Mouse (Mus musculus) midbrain, embryonic 12.5 days (tissue): ENCODE measurements around the gene Gm15557. TPM values are rescaled to one million over a fixed set of nuclear protein-coding genes. Genes with fewer than 3 reads are reported as not detected.
A peak's percentile ranks its signal among the peaks of the same experiment; 100 is the strongest.
"Not testable (repeated sequence)": the region's sequence is repeated elsewhere in the genome, so short reads cannot be mapped to it uniquely, and the experiment has no call there.

Experiments
- ATAC-seq: fragments of 200-750 bp; cut with Nextera tagmentation; 2 replicates; pipeline ENCODE4 v1.8.0; 2017; ENCODE audit warnings: low read depth, moderate TSS enrichment, moderate library complexity; ENCODE audit not compliant: low FRiP score
- H3K27ac ChIP-seq: fragments of 300-500 bp; sonication (generic); replicated peaks from 2 replicates; pipeline ENCODE4 v1.5.1; 2016; ENCODE audit warnings: mild to moderate bottlenecking
- H3K27me3 ChIP-seq: fragments of 300-500 bp; sonication (generic); 2 replicates; pipeline ENCODE4 v1.6.1; 2016; ENCODE audit warnings: mild to moderate bottlenecking
- H3K36me3 ChIP-seq: fragments of 300-500 bp; sonication (generic); 2 replicates; pipeline ENCODE4 v1.6.1; 2016
- H3K4me1 ChIP-seq: fragments of 300-500 bp; sonication (generic); 2 replicates; pipeline ENCODE4 v1.6.1; 2016
- H3K4me2 ChIP-seq: fragments of 300-500 bp; sonication (generic); replicated peaks from 2 replicates; pipeline ENCODE4 v1.6.1; 2016; ENCODE audit warnings: mild to moderate bottlenecking, moderate library complexity
- H3K4me3 ChIP-seq: fragments of 300-500 bp; sonication (generic); 2 replicates; pipeline ENCODE4 v1.5.1; 2016; ENCODE audit warnings: mild to moderate bottlenecking
- H3K9ac ChIP-seq: fragments of 300-500 bp; sonication (generic); replicated peaks from 2 replicates; pipeline ENCODE4 v1.6.1; 2016; ENCODE audit warnings: mild to moderate bottlenecking, moderate library complexity
- H3K9me3 ChIP-seq: fragments of 300-500 bp; sonication (generic); 2 replicates; pipeline ENCODE4 v1.6.1; 2016; ENCODE audit warnings: mild to moderate bottlenecking
- WGBS: fragments of 180-500 bp; shearing (Covaris S2); methylation state at CpG from one replicate; pipeline ENCODE4 v1.1.7; 2016; 5-methylcytosine and 5-hydroxymethylcytosine counted together
- polyA plus RNA-seq: library from polyadenylated mRNA; unstranded; fragments of >200 nt; fragmentation: Nextera tagmentation; extraction: Ambion mirVana; gene quantifications from 2 replicates; pipeline ENCODE4 v1.2.1, GENCODE M21; 2016

Gm15557 gene
- polyA plus RNA-seq, result not detected in 2 replicates

DNA sequence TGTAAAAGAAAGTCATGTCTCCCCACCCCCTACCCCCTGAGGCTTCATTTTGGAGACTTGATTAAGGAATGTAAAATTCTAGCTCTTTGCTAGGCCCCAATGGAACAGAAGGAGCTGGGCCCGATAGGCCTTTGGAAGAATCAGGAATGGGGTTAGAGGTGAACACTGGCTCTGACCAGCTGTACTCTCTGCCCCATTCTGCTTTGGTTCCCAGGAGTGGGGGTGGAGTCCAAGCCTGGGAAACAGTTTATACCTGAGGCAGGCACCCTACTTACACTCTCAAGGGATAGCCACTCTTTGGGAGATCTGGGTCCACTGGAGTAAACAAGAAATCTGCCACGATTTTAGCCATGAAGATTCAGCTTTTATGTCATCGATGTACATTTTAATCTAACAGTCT, at the start of gene Gm15557:
TSS of gene Gm15557 (plus strand) at position 48 of the 400 bp plus-strand sequence.
- WGBS, result 86% methylated on average over 3 of the region's 3 CpGs
- Histone ChIP-seq H3K4me3 (no peak within 1 kb of the TSS), H3K4me1 (peaks cover 23% of the 10 kb centered on the region), H3K4me2 (no peak within 1 kb of the TSS), H3K9ac (no peak within 1 kb of the TSS), H3K27ac (no peak within 1 kb of the TSS), H3K36me3 (no peaks in the 10 kb centered on the region), H3K9me3 (no peaks in the 10 kb centered on the region), H3K27me3 (peaks cover 10% of the 10 kb centered on the region)
- ATAC-seq, result no peak

DNA sequence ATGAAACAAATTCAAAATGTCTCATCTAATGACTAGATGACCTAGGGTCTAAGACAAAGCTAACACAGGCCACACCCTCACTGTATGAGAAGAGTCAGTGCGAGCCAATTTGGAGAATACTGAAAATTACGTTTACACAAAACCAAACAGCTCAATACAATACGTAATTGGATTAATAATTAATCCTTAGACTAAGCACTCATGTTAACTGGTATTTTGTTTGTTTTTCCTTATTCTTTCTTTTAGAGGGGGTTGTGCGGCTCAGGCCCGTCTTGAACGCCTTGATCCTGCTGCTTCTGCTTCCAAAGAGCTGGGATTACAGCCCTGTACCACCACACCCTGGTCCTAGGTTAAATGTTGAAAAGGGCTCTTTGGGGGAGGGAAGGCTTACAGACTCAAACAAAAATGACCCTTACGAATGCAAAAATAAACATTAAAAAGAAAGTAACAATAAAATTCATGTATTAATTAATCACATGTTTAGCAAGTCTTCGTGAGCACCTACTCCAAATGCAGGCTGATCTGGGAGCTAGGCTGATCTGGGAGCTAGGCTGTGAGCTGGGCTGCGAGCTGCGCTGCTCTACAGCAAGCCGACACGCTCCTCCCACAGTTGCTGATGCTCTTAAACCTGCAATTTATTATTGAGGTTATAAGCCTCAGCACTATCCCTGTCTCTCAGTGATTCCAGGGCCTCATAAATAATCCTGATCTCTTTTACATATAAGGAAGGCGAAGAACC, 46.1 kb upstream of the Gm15557 start:
- Histone ChIP-seq H3K4me1 (no peaks in the 10 kb centered on the region), H3K27me3 (no peaks in the 10 kb centered on the region), H3K4me2 (no peak overlapping the region), H3K4me3 (no peak overlapping the region), H3K27ac (no peak overlapping the region), H3K9me3 (no peaks in the 10 kb centered on the region), H3K36me3 (peaks cover 34% of the 10 kb centered on the region), H3K9ac (no peak overlapping the region)
- no peak for ATAC-seq
- WGBS, result 92% methylated on average over 13 of the region's 13 CpGs

DNA sequence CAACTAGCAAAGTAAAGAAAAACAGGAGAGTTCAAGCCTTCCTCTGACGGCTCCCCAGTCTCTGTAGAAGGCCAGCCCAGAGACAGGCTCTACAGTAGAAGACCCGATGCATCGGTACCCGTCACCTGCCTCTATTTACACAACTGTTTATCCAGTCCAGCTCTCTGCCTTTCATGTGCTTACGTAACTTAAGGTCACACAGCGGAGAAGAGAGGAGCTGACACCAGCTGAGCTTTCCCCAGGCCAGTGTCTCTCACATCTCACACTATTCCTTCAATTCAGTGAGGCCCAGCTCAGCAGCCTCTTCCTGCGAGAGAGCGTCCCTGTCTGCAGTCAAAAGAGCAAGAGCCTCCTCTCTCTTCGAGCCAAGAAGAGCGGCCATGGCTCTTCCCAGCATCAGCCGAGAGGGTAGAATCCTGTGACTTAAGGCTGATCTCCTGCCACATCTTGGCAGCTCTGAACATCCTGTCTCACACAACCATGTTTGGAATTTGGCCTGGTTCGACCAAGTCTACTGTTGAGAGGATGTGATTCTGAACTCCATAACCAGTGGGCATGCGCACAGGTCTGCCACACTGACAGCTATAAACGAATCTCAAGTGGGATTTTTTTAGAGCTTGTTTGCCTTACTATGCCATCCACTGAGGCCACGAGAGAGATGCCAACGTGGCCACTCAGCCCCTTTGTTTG, 45.3 kb upstream of the Gm15557 start:
- Histone ChIP-seq H3K9ac (no peak overlapping the region), H3K27ac (no peak overlapping the region), H3K4me3 (no peak overlapping the region), H3K27me3 (no peaks in the 10 kb centered on the region), H3K4me1 (no peaks in the 10 kb centered on the region), H3K4me2 (no peak overlapping the region), H3K36me3 (peaks cover 34% of the 10 kb centered on the region), H3K9me3 (no peaks in the 10 kb centered on the region)
- no peak for ATAC-seq
- WGBS, result 91% methylated on average over 16 of the region's 16 CpGs

DNA sequence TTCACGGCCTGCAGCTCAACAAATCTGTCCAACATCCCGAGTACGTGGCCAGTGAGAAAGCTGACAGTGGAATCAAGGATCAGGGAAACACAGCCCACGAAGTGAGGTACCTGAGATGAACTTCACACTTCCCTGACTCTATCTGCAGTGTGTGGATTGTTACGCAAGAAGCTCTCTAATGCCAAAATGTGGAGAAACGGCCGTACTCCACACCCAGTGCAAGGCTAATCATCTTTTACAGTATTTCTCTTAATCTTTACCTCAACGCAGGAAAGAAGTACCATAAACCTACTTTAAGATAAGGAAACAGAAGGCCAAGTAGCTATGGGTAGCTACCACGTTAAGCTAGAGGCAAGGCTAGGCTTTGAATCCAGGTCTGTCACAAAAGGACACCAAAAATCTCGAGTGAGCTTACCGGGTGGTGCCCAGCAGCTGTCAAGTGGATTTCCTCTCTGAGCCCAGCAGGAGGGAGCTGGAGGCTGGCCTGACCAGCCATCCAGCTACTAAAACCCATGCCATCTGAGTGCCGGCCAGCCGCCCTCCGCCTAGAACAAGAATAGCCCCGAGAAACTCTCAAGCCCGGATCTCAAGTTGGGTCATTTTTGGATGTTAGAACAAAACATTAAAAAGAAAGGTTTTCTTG, 37.4 kb upstream of the Gm15557 start:
- WGBS, result 85% methylated on average over 16 of the region's 16 CpGs
- ATAC-seq, result no peak
- peaks cover 29% of the 10 kb centered on the region for H3K36me3 ChIP-seq

DNA sequence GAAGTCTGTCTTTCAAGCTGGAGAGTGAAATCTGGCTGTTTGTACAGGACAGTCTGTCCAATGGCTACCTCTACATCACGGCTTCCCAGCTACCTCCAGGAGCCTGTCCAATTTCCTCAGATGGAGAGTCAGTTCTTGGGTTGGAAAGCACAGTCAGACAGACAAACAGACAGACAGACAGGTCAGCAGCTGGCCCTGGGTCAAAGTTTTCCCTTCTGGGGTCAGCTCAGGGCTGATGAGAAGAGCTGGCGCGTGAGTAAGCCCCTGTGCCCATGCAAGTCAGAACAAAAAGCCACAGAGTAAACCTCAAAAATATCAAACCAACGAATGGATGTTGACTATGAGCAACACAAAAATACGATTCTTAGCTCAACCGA, 36.9 kb upstream of the Gm15557 start:
- Histone ChIP-seq H3K9me3 (no peaks in the 10 kb centered on the region), H3K27me3 (no peaks in the 10 kb centered on the region), H3K4me2 (no peak overlapping the region), H3K27ac (no peak overlapping the region), H3K4me3 (no peak overlapping the region), H3K9ac (no peak overlapping the region), H3K4me1 (no peaks in the 10 kb centered on the region), H3K36me3 (peaks cover 27% of the 10 kb centered on the region)
- ATAC-seq, result no peak
- 93% methylated on average over 6 of the region's 6 CpGs for WGBS

More for the DNA sequence above, 37.4 kb upstream of the Gm15557 start:
- Histone ChIP-seq H3K4me1 (no peaks in the 10 kb centered on the region), H3K27me3 (no peaks in the 10 kb centered on the region), H3K9ac (no peak overlapping the region), H3K4me2 (no peak overlapping the region), H3K4me3 (no peak overlapping the region), H3K27ac (no peak overlapping the region), H3K9me3 (no peaks in the 10 kb centered on the region)

DNA sequence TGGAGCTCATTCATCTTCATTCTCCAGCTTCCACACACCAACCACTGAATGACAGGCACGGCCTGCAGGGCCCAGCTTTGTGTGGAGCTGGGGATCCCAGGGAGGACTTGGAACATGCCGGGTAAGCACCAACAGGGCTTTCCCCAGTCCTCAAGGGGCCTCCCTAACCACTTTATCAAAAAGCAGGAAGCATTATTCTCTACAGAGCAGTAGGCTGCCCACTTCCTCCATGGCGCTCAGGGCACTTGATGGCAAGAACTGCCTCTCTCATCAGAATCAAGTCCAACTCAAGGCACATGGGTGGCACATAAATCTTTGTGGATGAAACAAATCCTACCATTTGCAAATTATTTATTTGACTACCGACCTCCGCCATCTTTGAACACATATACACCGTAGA, 25.8 kb upstream of the Gm15557 start:
- H3K27me3 ChIP-seq, result no peaks in the 10 kb centered on the region
- H3K4me1 ChIP-seq, result no peaks in the 10 kb centered on the region
- no peak overlapping the region for H3K9ac ChIP-seq
- no peaks in the 10 kb centered on the region for H3K9me3 ChIP-seq
- ATAC-seq, result no peak
- H3K4me3 ChIP-seq, result no peak overlapping the region
- no peak overlapping the region for H3K27ac ChIP-seq
- 93% methylated on average over 6 of the region's 6 CpGs for WGBS
- H3K4me2 ChIP-seq, result no peak overlapping the region
- peaks cover 51% of the 10 kb centered on the region for H3K36me3 ChIP-seq

DNA sequence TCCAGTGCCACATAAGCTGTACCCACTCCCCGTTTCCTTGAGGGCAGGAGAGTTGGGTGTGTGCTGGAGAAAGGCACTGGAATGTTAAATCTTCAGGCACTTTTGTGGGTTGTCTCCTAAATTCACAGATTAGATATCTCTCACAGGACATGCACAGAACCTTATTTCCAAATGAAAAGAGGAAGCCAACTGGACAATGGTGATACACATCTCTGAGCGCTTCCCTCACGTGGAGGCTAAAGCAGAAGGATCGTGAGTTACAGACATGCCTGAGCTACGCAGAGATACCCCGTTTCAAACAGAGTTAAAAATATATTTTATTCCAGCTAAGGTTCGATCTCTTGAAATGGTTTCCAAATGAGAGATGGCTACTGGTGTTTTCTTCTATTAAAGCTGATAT, 17.4 kb upstream of the Gm15557 start:
- WGBS, result 94% methylated on average over 7 of the region's 7 CpGs
- no peaks in the 10 kb centered on the region for H3K9me3 ChIP-seq
- no peak overlapping the region for H3K27ac ChIP-seq
- no peak overlapping the region for H3K9ac ChIP-seq
- no peak for ATAC-seq
- H3K4me2 ChIP-seq, result no peak overlapping the region
- H3K4me1 ChIP-seq, result no peaks in the 10 kb centered on the region
- H3K36me3 ChIP-seq, result peaks cover 19% of the 10 kb centered on the region
- H3K4me3 ChIP-seq, result no peak overlapping the region
- H3K27me3 ChIP-seq, result no peaks in the 10 kb centered on the region

DNA sequence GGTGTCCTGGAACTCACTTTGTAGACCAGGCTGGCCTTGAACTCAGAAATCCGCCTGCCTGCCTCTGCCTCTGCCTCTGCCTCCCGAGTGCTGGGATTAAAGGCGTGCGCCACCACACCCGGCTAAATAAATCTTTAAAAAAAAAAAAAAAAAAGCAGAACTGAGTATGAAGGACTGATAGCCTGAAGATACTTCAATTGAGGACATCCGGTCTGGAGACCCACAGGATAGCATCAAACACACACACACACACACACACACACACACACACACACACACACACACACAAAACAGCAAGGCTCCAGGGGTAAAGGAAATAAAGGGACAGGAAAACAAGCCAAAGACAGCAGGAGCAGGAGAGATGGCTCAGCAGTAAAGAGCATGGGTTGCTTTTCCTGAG, 15.3 kb upstream of the Gm15557 start:
- H3K27me3 ChIP-seq, H3K4me3 ChIP-seq, H3K36me3 ChIP-seq, ATAC-seq, H3K9ac ChIP-seq, H3K27ac ChIP-seq, H3K9me3 ChIP-seq, H3K4me2 ChIP-seq: not testable (repeated sequence)
- WGBS, result 89% methylated on average over 6 of the region's 6 CpGs
- H3K4me1 ChIP-seq, result peaks cover 11% of the 10 kb centered on the region

DNA sequence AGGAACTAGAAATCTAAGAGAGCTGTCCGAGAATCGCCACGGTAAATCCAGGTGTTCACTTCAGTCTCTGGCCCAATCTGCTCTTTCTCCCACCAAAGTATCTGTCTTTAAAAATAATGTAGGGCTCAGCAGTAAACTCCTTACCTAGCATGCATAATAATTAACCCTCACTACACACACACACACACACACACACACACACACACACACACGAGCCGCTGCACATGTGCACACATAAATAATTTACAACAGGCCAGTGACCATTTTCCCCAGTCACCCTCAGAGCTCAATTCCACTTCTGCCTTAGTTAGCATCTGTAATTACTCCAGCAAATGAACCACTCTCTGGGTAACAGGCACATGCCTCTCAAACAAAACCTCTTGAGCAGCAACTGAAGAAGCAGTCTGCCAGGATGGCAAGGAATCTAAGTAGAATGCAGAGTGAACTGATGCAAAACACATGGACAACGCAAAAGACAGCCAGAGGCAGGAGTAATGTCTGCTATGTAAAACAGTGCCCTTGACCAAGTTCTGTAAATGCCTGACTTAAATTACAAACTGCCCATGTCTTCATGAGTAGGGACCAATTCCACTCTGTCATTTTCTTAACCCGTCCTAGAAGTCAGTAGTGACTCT, 11.7 kb upstream of the Gm15557 start:
- Histone ChIP-seq H3K9ac (no peak overlapping the region), H3K9me3 (no peaks in the 10 kb centered on the region), H3K4me2 (peak overlapping the region; percentile 82), H3K36me3 (0 out of 2 replicates have a peak, but pooled peaks cover 4% of the 10 kb centered on the region), H3K4me3 (peak overlapping the region; percentile 68), H3K4me1 (peaks cover 16% of the 10 kb centered on the region), H3K27ac (no peak overlapping the region), H3K27me3 (no peaks in the 10 kb centered on the region)
- no peak for ATAC-seq
- WGBS, result 82% methylated on average over 7 of the region's 7 CpGs

DNA sequence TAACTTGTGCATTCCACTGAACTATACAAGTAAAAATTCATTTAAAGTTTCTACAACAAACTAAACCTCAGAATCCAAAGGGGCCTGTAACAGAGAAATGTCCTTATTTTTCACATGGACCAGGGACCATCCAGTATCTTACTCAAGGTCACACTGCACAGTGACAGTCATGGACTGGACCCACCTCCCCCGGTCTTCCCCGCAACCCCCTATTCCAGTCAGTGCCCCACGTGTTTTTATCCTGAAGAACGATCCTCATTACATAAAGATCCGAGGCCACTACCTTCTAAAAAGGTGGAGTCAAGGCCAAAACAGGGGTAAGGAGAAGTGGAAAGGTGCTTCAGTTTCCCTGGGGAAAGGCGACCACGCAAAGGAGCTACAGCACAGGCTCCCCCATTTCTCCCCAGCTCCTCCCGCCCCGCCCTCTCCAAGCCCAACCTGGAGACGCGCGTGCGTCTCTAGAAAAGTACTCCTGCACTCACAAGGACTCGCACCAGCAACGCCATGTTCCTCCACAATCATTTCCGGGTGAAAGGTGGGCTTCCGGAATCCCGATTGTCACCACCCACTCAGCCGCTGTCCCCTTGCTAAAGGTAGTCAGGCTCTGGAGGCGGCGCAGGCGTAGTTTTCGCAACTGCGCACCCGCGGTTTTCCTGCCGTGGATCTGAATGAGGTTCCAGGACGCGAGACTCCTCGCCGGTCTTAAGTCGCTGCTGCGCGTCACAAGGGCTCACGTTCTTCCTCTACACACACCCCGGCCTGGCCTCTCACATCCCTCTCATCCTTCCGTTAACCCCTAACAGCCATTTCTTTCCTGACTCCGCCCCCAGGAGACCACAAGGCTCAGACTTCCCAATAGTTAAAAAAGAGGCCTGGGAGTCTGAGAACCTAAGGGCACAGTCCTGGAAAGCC, 10.7 kb upstream of the Gm15557 start, which contains the start of gene Uqcc1:
TSS of gene Uqcc1 (minus strand) at position 780 of the 912 bp plus-strand sequence.
- peak within 1 kb of the TSS; percentile 68 for H3K4me3 ChIP-seq
- H3K4me1 ChIP-seq, result peaks cover 16% of the 10 kb centered on the region
- peak within 1 kb of the TSS; percentile 82 for H3K4me2 ChIP-seq
- H3K27ac ChIP-seq, result peak within 1 kb of the TSS; percentile 86
- WGBS, result 1% methylated on average over 38 of the region's 38 CpGs
- peak; percentile 94 for ATAC-seq
- H3K36me3 ChIP-seq, result no peaks in the 10 kb centered on the region
- H3K9ac ChIP-seq, result peak within 1 kb of the TSS; percentile 57
- H3K27me3 ChIP-seq, result no peaks in the 10 kb centered on the region
- H3K9me3 ChIP-seq, result no peaks in the 10 kb centered on the region

DNA sequence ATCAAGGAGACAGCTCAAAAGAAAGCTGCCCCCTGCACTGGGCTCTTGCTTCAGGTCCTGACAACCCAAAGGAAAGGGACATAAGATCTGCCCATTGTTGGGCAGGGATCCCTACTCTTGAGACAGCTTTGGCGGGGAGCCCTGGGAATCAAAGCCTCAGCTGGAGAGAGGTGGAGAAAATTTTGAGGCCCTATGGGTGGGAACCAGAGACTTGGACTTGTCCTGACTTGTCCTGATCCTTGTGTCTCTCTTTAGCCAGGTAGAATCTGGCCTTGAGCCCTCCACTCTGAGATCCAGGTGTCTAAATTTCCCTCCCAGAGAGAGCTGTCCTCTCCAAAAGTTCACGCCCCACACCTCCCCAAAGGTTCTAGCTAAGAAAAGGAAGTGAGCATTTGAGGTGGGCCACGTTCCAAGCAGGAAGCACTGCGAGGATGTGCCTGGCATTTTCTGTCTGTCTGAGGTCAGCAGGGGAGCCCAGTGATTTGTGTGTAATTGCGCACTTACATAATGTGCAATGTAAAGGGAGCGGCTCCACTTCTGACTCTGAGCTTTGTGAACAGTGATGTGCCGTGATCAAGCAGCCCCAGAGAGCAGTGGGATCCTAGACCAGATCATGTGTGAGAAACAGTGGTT, 515 bp upstream of the Gm15557 start:
- no peak for ATAC-seq
- WGBS, result 84% methylated on average over 7 of the region's 7 CpGs
- Histone ChIP-seq H3K9me3 (no peaks in the 10 kb centered on the region), H3K4me3 (no peak overlapping the region), H3K27me3 (peaks cover 10% of the 10 kb centered on the region), H3K36me3 (no peaks in the 10 kb centered on the region), H3K9ac (no peak overlapping the region), H3K4me1 (peaks cover 17% of the 10 kb centered on the region), H3K4me2 (no peak overlapping the region), H3K27ac (no peak overlapping the region)
